In genomic region chr7:46607428-46608055, GRCm38 (mm10) we compare ENCODE assay signal across 9 mouse cellular contexts. TPM values are rescaled to one million over a fixed set of nuclear protein-coding genes. Genes with fewer than 3 reads are reported as not detected.
DNase-seq lines count a peak whose midpoint lies in the region; ATAC-seq lines count a peak whose summit lies in the region.
"Had no signal": no experiment of that assay in that cellular context is flagged by ENCODE, and none has a peak within 500 bp of the region (broad histone marks: within the 10 kb centered on the region; RNA-seq: fewer than 3 reads in every experiment).

No protein-coding gene starts in this region.

- H3K9me3 ChIP-seq in heart, embryonic 16.5 days (replicated peaks; ENCODE audit: control insufficient read depth, low read length) = no peaks in the 10 kb centered on the region
- H3K9me3 ChIP-seq: limb, embryonic 12.5 days had no signal

- ATAC-seq in heart, embryonic 16.5 days (replicated peaks; ENCODE audit: extremely low read depth, insufficient read depth, low FRiP score) = peak; percentile 23; the same call in 1 of the 2 replicates

- no peaks in the 10 kb centered on the region for H3K36me3 ChIP-seq in heart, embryonic 16.5 days (ENCODE audit: control insufficient read depth, insufficient read depth)

- H3K4me3 ChIP-seq in heart, embryonic 16.5 days (ENCODE audit: low read length) = no peak overlapping the region
- H3K4me3 ChIP-seq: limb, embryonic 12.5 days had no signal

- no peaks in the 10 kb centered on the region for H3K27me3 ChIP-seq in heart, embryonic 16.5 days (ENCODE audit: control insufficient read depth, insufficient read depth, low read length)
- H3K27me3 ChIP-seq: limb, embryonic 12.5 days had no signal

- WGBS in heart, embryonic 16.5 days = 37% methylated on average over 11 of the region's 11 CpGs

- H3K4me2 ChIP-seq in heart, embryonic 16.5 days (ENCODE audit: low read depth, low read length) = no peak overlapping the region
- H3K4me2 ChIP-seq: limb, embryonic 12.5 days had no signal

- intact Hi-C loops in gastrocnemius, postnatal 36 days (cut with DNase I) = loop anchor here (1.0 to 5.0 kb wide), 4 partner anchors 35 to 320 kb away; no protein-coding TSS in a partner anchor

- no peak overlapping the region for H3K9ac ChIP-seq in heart, embryonic 16.5 days (ENCODE audit: low read length)
- H3K9ac ChIP-seq: limb, embryonic 12.5 days had no signal

- H3K27ac ChIP-seq in heart, embryonic 16.5 days (ENCODE audit: low read length) = no peak overlapping the region
- H3K27ac ChIP-seq: limb, embryonic 12.5 days had no signal

- H3K4me1 ChIP-seq in heart, embryonic 16.5 days (ENCODE audit: control insufficient read depth, insufficient read depth, low read length) = peaks cover 19% of the 10 kb centered on the region
- H3K4me1 ChIP-seq: limb, embryonic 12.5 days had no signal

- DNase-seq in gastrocnemius, adult 18-20 months (ENCODE audit: low spot score) = peak; percentile 68
- DNase-seq in gastrocnemius, postnatal 36 days = no peak
- DNase-seq in adrenal gland, adult 8-10 months = peak; percentile 53
- peak; percentile 65 for DNase-seq in embryo, embryonic 9.5 days (ENCODE audit: extremely low spot score)
- DNase-seq in kidney, postnatal 4 days = peak; percentile 64 to 72
- peak; percentile 76 for DNase-seq in lung, postnatal 36 days
- DNase-seq in skeletal muscle tissue, adult 2 months (ENCODE audit: low read depth, low spot score) = peak; percentile 58

RNA-seq across cellular contexts. Expression of gene Sergef, which starts 32.1 kb away (rescaled TPM):
- total RNA-seq in gastrocnemius, adult 18-20 months (2021) = 1 to 10 TPM; 3.9 to 4.3 TPM
- total RNA-seq in gastrocnemius, postnatal 36 days (2021) = 1 to 10 TPM; 3.0 to 3.1 TPM
- 10 to 100 TPM; 29.2 to 47.3 (median 37.2) TPM for total RNA-seq in adrenal gland, adult 8-10 months (2022)
- 11.0 and 11.4 TPM in 2 replicates for polyA plus RNA-seq in heart, embryonic 16.5 days (2015; fragmentation: Nextera tagmentation; extraction: Ambion mirVana)

Comparison
In these comparisons a context has a peak if more than half of its experiments do, and no peak if none do; other contexts are left out.
1. DNase-seq: peak in gastrocnemius, adult 18-20 months (single experiment), adrenal gland, adult 8-10 months (single experiment), embryo, embryonic 9.5 days (single experiment), kidney, postnatal 4 days (2 of 2), lung, postnatal 36 days (single experiment) and skeletal muscle tissue, adult 2 months (single experiment); none in gastrocnemius, postnatal 36 days (0 of 2).
2. RNA of gene Sergef, which starts 32.1 kb away (total RNA-seq): 29.2 to 47.3 TPM in adrenal gland, adult 8-10 months; 3.9 to 4.3 TPM in gastrocnemius, adult 18-20 months and 3.0 to 3.1 TPM in gastrocnemius, postnatal 36 days; every median in the first group is over 4 times any median in the second.